Mouse (Mus musculus): ENCODE data around the gene Klri2.
"Not testable (repeated sequence)": the region's sequence is repeated elsewhere in the genome, so short reads cannot be mapped to it uniquely, and the experiment has no call there.

Klri2 gene

GRCm38 (mm10) chr6:129740069-129740721 lies at the start of gene Klri2:
Klri2 (minus strand) TSS chr6:129740484.
- DNase-seq (ENCODE audit: low spot score), result no peak

- not testable (repeated sequence) for DNase-seq (ENCODE audit: low spot score)
Measured at GRCm38 (mm10) chr6:129784170-129784569, 43.9 kb upstream of the Klri2 start, which contains the start of gene Gm156. Gm156 (minus strand) TSS chr6:129784270.

GRCm38 (mm10) chr6:129747654-129748032 lies 7.4 kb upstream of the Klri2 start:
- no peak for DNase-seq (ENCODE audit: low spot score)

GRCm38 (mm10) chr6:129747016-129747653 lies 6.9 kb upstream of the Klri2 start:
- DNase-seq (ENCODE audit: low spot score), result no peak

GRCm38 (mm10) chr6:129746151-129746550 lies 5.9 kb upstream of the Klri2 start:
- DNase-seq (ENCODE audit: low spot score), result no peak

- no peak for DNase-seq (ENCODE audit: low spot score)
Measured at GRCm38 (mm10) chr6:129736414-129736813, 3.9 kb downstream of the Klri2 start.

GRCm38 (mm10) chr6:129727237-129727636 lies 13.0 kb downstream of the Klri2 start:
- DNase-seq (ENCODE audit: low spot score), result no peak

GRCm38 (mm10) chr6:129721390-129721789 lies 18.9 kb downstream of the Klri2 start:
- DNase-seq (ENCODE audit: low spot score), result no peak

GRCm38 (mm10) chr6:129720487-129720886 lies 19.8 kb downstream of the Klri2 start:
- no peak for DNase-seq (ENCODE audit: low spot score)

- DNase-seq (ENCODE audit: low spot score), result no peak
Measured at GRCm38 (mm10) chr6:129717032-129717431, 23.3 kb downstream of the Klri2 start, which contains the start of gene Klri1. Klri1 (minus strand) TSS chr6:129717132.

GRCm38 (mm10) chr6:129713566-129713965 lies 26.7 kb downstream of the Klri2 start:
- DNase-seq (ENCODE audit: low spot score), result no peak

- DNase-seq (ENCODE audit: low spot score), result not testable (repeated sequence)
Measured at GRCm38 (mm10) chr6:129691436-129691835, 48.8 kb downstream of the Klri2 start.

- DNase-seq (ENCODE audit: low spot score), result no peak
Measured at GRCm38 (mm10) chr6:129680379-129680778, 59.9 kb downstream of the Klri2 start.

All from testis, postnatal 14 days (tissue).